Mouse (Mus musculus): ENCODE measurements around the gene Nfib. TPM values are rescaled to one million over a fixed set of nuclear protein-coding genes. Genes with fewer than 3 reads are reported as not detected.

Gene Nfib
- polyA plus RNA-seq, 1 experiment from 2014 or later, result 26.7 TPM

DNA sequence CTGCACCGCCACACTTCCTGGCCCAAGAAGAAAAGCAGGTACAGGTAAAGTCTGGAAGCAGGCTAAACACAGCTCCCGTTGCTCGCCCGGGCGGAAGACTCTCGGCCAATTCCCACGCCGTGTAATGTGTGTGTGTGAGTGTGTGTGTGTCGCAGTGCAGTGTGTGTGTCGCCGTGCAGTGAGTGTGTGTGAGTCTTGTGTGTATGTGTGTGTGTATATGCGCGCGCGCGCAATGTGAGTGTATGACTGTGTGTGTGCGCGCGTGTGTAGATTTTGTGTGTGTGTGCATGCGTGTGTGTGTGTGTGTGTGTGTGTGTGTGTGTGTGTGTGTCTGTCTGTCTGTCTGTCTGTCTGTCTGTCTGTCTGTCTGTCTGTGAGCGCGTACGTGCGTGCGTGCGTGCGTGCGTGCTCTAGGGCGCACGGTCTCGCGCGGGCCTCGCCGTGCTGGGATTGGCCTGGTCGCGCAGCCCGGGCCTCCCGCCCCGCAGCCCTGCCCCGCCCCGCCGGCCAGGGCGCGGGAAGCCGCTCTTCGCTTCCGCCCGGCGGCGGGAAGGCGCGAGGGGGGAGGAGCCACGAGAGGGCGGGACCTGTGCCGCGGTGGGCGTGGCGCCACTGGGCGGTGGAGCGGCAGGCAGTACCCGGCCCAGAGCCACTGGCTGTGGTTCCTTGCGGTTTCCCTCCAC is 192.7 kb downstream of the Nfib start:
- WGBS, result under 1% methylated on average over 48 of the region's 63 CpGs

DNA sequence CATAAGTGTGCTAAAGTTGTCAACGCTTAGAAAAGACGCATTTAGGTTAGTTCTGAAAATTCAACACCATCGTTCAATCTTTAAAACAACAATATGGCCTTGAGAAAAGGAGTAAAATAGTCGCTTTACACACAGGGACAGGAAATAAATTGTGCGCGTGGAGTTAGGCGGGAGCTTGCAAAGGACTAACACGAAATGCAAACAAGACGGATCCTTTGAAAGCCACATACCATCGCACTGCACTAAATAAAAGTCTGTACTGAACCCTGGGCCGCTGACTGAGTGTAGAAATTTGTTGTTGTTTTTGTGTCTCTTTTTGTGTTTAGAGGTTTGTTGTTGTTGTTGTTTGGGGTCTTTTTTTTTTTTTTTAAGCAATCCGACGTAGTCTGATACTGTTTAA is 193.2 kb downstream of the Nfib start:
- Histone ChIP-seq H3K4me3 (ENCODE audit: low read length) (peak overlapping the region; percentile 54), H3K9ac (replicated peaks; ENCODE audit: low read length) (peak overlapping the region; percentile 74), H3K27me3 (ENCODE audit: insufficient read depth, low read length) (peaks cover 22% of the 10 kb centered on the region), H3K27ac (ENCODE audit: low read length) (peak overlapping the region; percentile 90), H3K4me1 (ENCODE audit: insufficient read depth, low read length) (peaks cover 45% of the 10 kb centered on the region), H3K4me2 (replicated peaks; ENCODE audit: low read depth, low read length) (peak overlapping the region; percentile 90), H3K9me3 (ENCODE audit: low read length) (no peaks in the 10 kb centered on the region), H3K36me3 (ENCODE audit: insufficient read depth, low read length) (no peaks in the 10 kb centered on the region)
- WGBS, result 2% methylated on average over 13 of the region's 13 CpGs
- ATAC-seq (ENCODE audit: low FRiP score, low TSS enrichment), result no peak

More for the DNA sequence above, 192.7 kb downstream of the Nfib start:
- ATAC-seq (ENCODE audit: low FRiP score, low TSS enrichment), result peak; percentile 98
- Histone ChIP-seq H3K9me3 (ENCODE audit: low read length) (no peaks in the 10 kb centered on the region), H3K4me3 (ENCODE audit: low read length) (peak overlapping the region; percentile 54), H3K4me1 (ENCODE audit: insufficient read depth, low read length) (peaks cover 39% of the 10 kb centered on the region), H3K27me3 (ENCODE audit: insufficient read depth, low read length) (peaks cover 24% of the 10 kb centered on the region), H3K27ac (ENCODE audit: low read length) (peak overlapping the region; percentile 90), H3K4me2 (replicated peaks; ENCODE audit: low read depth, low read length) (peak overlapping the region; percentile 90), H3K36me3 (ENCODE audit: insufficient read depth, low read length) (no peaks in the 10 kb centered on the region), H3K9ac (replicated peaks; ENCODE audit: low read length) (peak overlapping the region; percentile 74)

DNA sequence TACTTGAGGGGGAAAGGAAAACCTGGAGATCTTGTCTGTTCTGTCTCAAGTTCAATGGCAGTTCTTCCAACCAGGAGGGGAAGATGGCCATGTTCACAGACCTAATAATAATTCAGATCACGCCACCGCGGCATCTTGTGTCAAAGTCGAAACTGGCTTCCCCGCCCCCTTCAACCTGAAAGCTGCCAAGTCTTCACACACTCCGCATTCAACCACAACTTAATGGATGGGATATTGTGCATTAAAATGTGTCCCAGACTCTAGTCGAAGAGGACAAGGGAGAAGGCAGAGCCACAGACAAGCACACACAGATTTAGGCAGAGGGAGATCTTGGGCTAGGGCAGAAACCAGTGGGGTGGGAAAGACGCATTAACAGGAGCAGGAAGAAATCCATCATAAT is 194.0 kb downstream of the Nfib start:
- no peaks in the 10 kb centered on the region for H3K36me3 ChIP-seq (ENCODE audit: insufficient read depth, low read length)
- H3K9me3 ChIP-seq (ENCODE audit: low read length), result no peaks in the 10 kb centered on the region
- WGBS, result under 1% methylated on average over 8 of the region's 8 CpGs
- H3K9ac ChIP-seq (replicated peaks; ENCODE audit: low read length), result peak overlapping the region; percentile 58
- H3K4me2 ChIP-seq (replicated peaks; ENCODE audit: low read depth, low read length), result peak overlapping the region; percentile 90
- peaks cover 19% of the 10 kb centered on the region for H3K27me3 ChIP-seq (ENCODE audit: insufficient read depth, low read length)
- no peak for ATAC-seq (ENCODE audit: low FRiP score, low TSS enrichment)
- peaks cover 49% of the 10 kb centered on the region for H3K4me1 ChIP-seq (ENCODE audit: insufficient read depth, low read length)
- peak overlapping the region; percentile 83 for H3K27ac ChIP-seq (ENCODE audit: low read length)
- H3K4me3 ChIP-seq (ENCODE audit: low read length), result peak overlapping the region; percentile 29

DNA sequence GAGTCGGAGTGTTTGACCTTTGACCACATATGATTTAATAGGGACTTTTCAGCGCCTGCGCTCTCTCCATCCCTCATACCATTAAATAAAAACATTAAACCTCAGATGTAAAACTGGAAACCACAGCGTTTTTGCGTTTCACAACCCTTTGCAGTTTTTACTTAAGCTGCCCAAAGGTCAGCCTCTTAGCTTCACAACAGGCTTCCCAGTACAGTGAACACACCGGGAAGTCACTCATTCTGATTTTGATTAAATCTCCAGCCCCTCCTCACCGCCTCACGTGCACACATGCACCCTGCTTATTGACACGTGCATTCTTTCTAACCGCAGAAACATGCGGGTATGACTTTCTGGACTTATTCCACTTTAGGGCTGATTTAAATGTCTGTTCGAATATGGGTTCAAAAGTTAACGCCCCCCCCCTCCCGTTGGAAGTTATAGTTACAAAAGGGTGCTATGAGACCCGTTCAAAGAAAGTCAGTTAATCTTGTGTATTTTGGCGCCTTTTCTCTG is 194.5 kb downstream of the Nfib start:
- H3K4me2 ChIP-seq (replicated peaks; ENCODE audit: low read depth, low read length), result peak overlapping the region; percentile 90
- H3K4me1 ChIP-seq (ENCODE audit: insufficient read depth, low read length), result peaks cover 49% of the 10 kb centered on the region
- peaks cover 16% of the 10 kb centered on the region for H3K27me3 ChIP-seq (ENCODE audit: insufficient read depth, low read length)
- no peaks in the 10 kb centered on the region for H3K9me3 ChIP-seq (ENCODE audit: low read length)
- H3K36me3 ChIP-seq (ENCODE audit: insufficient read depth, low read length), result no peaks in the 10 kb centered on the region
- no peak for ATAC-seq (ENCODE audit: low FRiP score, low TSS enrichment)
- 3% methylated on average over 16 of the region's 16 CpGs for WGBS
- H3K9ac ChIP-seq (replicated peaks; ENCODE audit: low read length), result peak overlapping the region; percentile 58
- H3K27ac ChIP-seq (ENCODE audit: low read length), result peak overlapping the region; percentile 83
- H3K4me3 ChIP-seq (ENCODE audit: low read length), result peak overlapping the region; percentile 29

DNA sequence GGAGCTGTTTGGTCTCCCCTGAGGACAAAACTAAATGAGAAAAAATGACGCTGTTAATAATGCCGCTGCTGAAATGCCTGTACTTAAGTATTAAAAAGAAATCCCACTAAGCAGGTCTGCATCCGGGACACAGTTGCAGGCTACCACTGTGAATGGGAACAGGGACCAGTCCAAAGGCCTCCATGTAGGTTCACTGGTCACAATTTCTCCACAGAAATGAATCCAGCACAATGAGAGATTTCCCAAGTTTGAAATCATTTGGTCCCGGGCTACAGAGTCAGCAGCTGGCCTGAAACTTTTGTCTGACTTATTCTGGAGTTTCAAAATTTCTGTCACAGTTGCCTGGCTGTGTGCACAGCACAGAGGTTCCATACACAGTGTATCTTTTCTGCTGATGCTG is 195.8 kb downstream of the Nfib start:
- Histone ChIP-seq H3K4me3 (ENCODE audit: low read length) (no peak overlapping the region), H3K4me1 (ENCODE audit: insufficient read depth, low read length) (peaks cover 49% of the 10 kb centered on the region), H3K9ac (replicated peaks; ENCODE audit: low read length) (0 out of 2 replicates have a peak overlapping the region, but pooled peaks have one; percentile 26), H3K9me3 (ENCODE audit: low read length) (no peaks in the 10 kb centered on the region), H3K4me2 (replicated peaks; ENCODE audit: low read depth, low read length) (peak overlapping the region; percentile 23; the same call in 1 of the 2 replicates), H3K36me3 (ENCODE audit: insufficient read depth, low read length) (no peaks in the 10 kb centered on the region), H3K27me3 (ENCODE audit: insufficient read depth, low read length) (peaks cover 13% of the 10 kb centered on the region), H3K27ac (ENCODE audit: low read length) (peak overlapping the region; percentile 23; the same call in 1 of the 2 replicates)
- no peak for ATAC-seq (ENCODE audit: low FRiP score, low TSS enrichment)
- WGBS, result 44% methylated on average over 4 of the region's 4 CpGs

DNA sequence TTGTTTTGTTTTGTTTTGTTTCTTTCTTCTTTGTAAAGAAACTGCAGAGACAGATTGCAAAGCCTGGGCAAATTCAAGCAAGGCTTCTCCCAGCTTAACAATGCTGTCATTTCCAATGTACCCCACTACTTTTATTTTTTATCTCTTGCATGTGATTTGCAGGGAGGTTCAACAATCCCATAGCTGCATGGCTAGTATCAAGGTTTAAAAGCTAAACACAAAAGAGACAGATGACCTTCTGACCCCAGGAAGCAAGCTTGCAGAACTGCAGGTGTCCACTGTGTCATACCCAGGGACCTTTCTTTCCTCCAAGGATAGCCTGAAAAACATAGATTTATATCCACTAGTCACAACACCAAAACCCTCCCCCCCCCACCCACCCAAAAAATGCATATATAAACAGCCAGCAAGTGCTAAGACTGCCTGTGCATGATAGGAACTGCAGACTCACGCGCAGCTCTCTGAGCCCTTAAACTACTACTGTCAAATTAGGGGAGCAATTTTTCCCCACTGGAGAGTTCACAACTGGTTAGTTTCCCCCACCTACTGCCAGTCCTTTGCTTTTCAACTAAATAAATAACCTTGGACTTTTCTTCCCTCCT is 196.3 kb downstream of the Nfib start:
- 54% methylated on average over 2 of the region's 2 CpGs for WGBS
- Histone ChIP-seq H3K27me3 (ENCODE audit: insufficient read depth, low read length) (peaks cover 9% of the 10 kb centered on the region), H3K9ac (replicated peaks; ENCODE audit: low read length) (0 out of 2 replicates have a peak overlapping the region, but pooled peaks have one; percentile 26), H3K9me3 (ENCODE audit: low read length) (no peaks in the 10 kb centered on the region), H3K36me3 (ENCODE audit: insufficient read depth, low read length) (no peaks in the 10 kb centered on the region), H3K4me1 (ENCODE audit: insufficient read depth, low read length) (peaks cover 49% of the 10 kb centered on the region), H3K4me2 (replicated peaks; ENCODE audit: low read depth, low read length) (peak overlapping the region; percentile 23), H3K4me3 (ENCODE audit: low read length) (no peak overlapping the region), H3K27ac (ENCODE audit: low read length) (peak overlapping the region; percentile 23; the same call in 1 of the 2 replicates)
- ATAC-seq (ENCODE audit: low FRiP score, low TSS enrichment), result no peak

DNA sequence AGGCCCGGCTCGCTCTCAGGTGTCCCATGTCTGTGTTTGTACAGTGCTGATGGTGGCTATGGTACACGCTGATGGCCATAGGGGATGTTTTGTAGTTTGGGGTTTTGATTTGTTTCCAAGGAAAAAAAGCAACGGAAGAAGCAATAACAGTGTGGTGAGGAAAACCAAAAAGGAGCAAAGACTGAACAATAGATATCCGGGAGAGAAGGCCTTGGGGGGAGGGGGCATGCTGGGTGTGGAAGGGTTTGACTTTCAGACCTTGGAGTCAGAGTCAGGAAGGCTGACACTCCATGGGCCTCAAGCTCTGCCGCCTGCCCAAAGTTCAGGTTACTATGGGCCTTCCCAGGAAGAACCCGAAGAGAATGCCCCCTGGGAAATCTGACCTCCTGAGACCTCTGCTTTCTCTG is 197.3 kb downstream of the Nfib start:
- Histone ChIP-seq H3K4me1 (ENCODE audit: insufficient read depth, low read length) (peaks cover 49% of the 10 kb centered on the region), H3K36me3 (ENCODE audit: insufficient read depth, low read length) (no peaks in the 10 kb centered on the region), H3K4me2 (replicated peaks; ENCODE audit: low read depth, low read length) (peak overlapping the region; percentile 97), H3K9ac (replicated peaks; ENCODE audit: low read length) (peak overlapping the region; percentile 97; the same call in 1 of the 2 replicates), H3K4me3 (ENCODE audit: low read length) (peak overlapping the region; percentile 85), H3K27me3 (ENCODE audit: insufficient read depth, low read length) (peaks cover 8% of the 10 kb centered on the region), H3K9me3 (ENCODE audit: low read length) (no peaks in the 10 kb centered on the region), H3K27ac (ENCODE audit: low read length) (peak overlapping the region; percentile 100)
- 27% methylated on average over 7 of the region's 7 CpGs for WGBS
- ATAC-seq (ENCODE audit: low FRiP score, low TSS enrichment), result no peak

DNA sequence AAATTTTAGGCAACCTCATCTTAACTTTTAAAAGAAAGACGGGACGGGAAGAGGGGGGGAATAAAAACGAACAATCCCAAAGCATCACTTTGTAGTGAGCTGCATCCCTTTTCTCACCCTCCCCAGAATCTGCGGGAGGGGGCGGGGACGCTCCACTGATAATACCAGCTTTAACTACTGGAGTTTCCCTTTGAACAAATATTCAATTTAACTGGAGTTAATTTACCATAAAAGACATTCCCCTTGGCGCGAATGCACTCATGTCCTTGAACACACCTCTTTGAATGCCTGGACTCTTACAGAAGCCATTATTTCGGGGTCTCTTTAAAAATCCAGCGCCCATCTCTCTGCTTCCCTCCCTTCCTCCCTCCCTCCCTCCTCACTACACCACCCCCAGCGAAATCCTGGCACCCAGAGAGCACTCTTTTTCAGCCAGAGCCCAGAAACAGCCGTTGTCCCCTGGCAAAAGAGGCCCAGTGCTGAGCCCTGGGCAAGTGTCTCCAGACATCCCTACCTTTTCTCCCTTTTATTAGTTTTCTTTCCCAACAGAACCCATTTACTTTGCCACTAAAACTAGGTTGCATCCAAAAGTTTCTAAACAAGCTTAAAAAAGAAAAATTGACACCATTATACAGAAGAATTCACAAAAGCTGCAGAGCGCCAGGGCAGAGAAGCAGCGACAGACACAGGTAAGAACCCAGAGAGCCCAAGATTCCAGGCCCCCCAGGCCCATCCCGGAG is 197.8 kb downstream of the Nfib start:
- no peaks in the 10 kb centered on the region for H3K36me3 ChIP-seq (ENCODE audit: insufficient read depth, low read length)
- H3K27me3 ChIP-seq (ENCODE audit: insufficient read depth, low read length), result peaks cover 10% of the 10 kb centered on the region
- H3K9me3 ChIP-seq (ENCODE audit: low read length), result no peaks in the 10 kb centered on the region
- no peak for ATAC-seq (ENCODE audit: low FRiP score, low TSS enrichment)
- peak overlapping the region; percentile 97 for H3K9ac ChIP-seq (replicated peaks; ENCODE audit: low read length)
- WGBS, result 11% methylated on average over 15 of the region's 15 CpGs
- H3K4me2 ChIP-seq (replicated peaks; ENCODE audit: low read depth, low read length), result peak overlapping the region; percentile 97
- peaks cover 49% of the 10 kb centered on the region for H3K4me1 ChIP-seq (ENCODE audit: insufficient read depth, low read length)
- peak overlapping the region; percentile 85 for H3K4me3 ChIP-seq (ENCODE audit: low read length)
- peak overlapping the region; percentile 100 for H3K27ac ChIP-seq (ENCODE audit: low read length)

DNA sequence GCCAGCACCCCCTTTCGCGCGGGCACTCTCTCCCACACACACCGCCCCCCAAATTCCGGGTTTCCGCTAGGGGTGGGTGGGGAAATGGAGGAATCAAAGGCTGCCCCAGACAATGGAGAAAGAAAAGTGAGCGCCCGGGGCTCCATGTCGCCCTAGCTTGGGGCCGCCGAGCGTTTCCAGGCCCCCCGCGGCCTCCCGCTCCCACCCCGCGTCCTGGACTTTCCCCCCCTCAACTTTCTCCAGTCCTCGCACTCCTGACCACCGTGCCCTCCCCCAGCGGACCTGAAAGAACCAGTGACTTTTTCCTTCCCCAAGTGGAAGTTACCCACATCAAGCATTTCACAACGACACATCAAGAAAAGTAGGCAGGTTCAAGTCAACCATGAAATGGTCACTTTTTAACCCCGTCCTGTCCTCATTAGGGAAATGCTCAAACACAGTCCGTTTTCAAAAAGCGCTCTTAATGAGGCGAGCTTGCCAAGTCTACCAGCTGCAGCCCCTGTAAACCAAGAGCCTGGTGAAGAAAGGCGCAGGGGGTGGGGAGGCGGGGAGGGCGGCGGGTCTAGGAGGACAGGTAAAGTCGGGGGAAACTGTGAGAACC is 198.7 kb downstream of the Nfib start:
- WGBS, result under 1% methylated on average over 28 of the region's 30 CpGs
- H3K4me1 ChIP-seq (ENCODE audit: insufficient read depth, low read length), result peaks cover 46% of the 10 kb centered on the region
- H3K9ac ChIP-seq (replicated peaks; ENCODE audit: low read length), result peak overlapping the region; percentile 97

More for the DNA sequence above, 198.7 kb downstream of the Nfib start:
- H3K4me2 ChIP-seq (replicated peaks; ENCODE audit: low read depth, low read length), result peak overlapping the region; percentile 97
- H3K4me3 ChIP-seq (ENCODE audit: low read length), result peak overlapping the region; percentile 85
- H3K27ac ChIP-seq (ENCODE audit: low read length), result peak overlapping the region; percentile 100
- H3K27me3 ChIP-seq (ENCODE audit: insufficient read depth, low read length), result peaks cover 13% of the 10 kb centered on the region
- no peaks in the 10 kb centered on the region for H3K36me3 ChIP-seq (ENCODE audit: insufficient read depth, low read length)
- ATAC-seq (ENCODE audit: low FRiP score, low TSS enrichment), result peak; percentile 60
- H3K9me3 ChIP-seq (ENCODE audit: low read length), result no peaks in the 10 kb centered on the region

All from kidney, embryonic 16.5 days (tissue).